Mouse (Mus musculus): ENCODE data around the gene Vmn1r82.

Vmn1r82 gene

DNA sequence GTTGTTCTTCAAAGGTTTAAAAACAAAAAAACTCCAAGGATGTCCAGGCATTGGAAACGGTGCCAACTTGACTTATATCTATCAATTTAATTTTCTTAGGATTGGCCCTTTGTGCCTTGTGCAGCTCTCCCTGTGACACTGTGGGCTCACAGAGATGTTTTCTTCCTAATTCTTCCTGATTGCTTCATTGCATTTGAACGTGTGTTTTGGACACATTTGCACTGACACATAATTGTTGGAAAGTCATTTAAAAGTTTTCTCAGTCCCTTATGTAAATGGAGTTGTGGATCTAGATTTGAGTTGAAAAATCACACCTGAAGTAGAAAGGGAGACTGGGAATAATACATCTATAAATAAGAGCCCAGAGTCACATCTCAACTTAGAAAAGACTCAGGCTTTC is at the start of gene Vmn1r82:
Gene Vmn1r82 (plus strand): TSS at position 301 of the 400 bp plus-strand sequence.
- no peak for DNase-seq (ENCODE audit: low spot score)

DNA sequence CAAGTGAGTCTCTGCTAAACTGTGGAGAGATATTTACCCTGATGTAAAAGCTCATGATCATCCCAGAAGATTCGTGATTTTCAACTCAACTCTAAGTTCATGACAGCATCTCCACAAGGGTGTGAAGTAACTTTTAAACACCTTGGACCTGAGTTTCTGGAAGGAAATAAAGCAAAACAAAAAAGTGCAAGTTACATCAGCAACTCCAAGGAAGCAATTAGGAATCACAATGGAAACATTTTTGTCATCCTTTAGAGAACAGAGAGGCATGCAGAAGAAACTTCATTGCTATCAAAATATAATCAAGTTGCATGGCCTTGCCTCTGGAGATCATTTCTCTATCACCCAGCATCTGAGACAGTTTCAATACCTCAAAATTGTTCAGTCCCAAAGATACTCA is 32.1 kb upstream of the Vmn1r82 start, which contains the start of gene Vmn1r81:
Gene Vmn1r81 (minus strand): TSS at position 101 of the 400 bp plus-strand sequence.
- DNase-seq (ENCODE audit: low spot score), result no peak

DNA sequence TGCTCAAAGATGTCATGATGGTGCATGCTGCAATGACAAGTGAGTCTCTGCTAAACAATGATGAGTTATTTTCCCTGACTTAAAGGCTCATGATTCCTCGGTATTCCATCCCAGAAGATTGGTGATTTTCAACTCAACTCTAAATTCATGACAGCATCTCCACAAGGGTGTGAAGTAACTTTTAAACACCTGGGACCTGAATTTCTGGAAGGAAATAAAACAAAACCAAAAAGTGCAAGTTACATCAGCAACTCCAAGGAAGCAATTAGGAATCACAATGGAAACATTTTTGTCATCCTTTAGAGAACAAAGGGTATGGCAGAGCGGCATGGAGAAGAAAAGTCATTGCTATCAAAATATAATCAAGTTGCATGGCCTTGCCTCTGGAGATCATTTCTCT is 29.2 kb downstream of the Vmn1r82 start, which contains the start of gene Vmn1r83:
Gene Vmn1r83 (minus strand): TSS at position 101 of the 400 bp plus-strand sequence.
- no peak for DNase-seq (ENCODE audit: low spot score)

Measured in adipocyte (in vitro differentiated cells).